Mouse (Mus musculus) lung, postnatal 0 days (tissue): Measurements from ENCODE around the gene Myoz2. TPM values are rescaled to one million over a fixed set of nuclear protein-coding genes. Genes with fewer than 3 reads are reported as not detected.

Experiments
- ATAC-seq: fragments of 200-750 bp; cut with Nextera tagmentation; 2 replicates; pipeline ENCODE4 v1.8.0; 2017; ENCODE audit warnings: moderate library complexity
- DNase-seq: peaks from one replicate; pipeline ENCODE4 v3.0.0-alpha.2; 2016; ENCODE audit warnings: low spot score
- H3K27ac ChIP-seq: fragments of 300-500 bp; sonication (generic); 2 replicates; pipeline ENCODE4 v1.5.1; 2014; ENCODE audit warnings: antibody characterized with exemption, mild to moderate bottlenecking, low read length, mixed read lengths
- H3K27me3 ChIP-seq: fragments of 300-500 bp; sonication (generic); replicated peaks from 2 replicates; pipeline ENCODE4 v1.6.1; 2014; ENCODE audit warnings: low read length, mixed read lengths; ENCODE audit not compliant: insufficient read depth
- H3K36me3 ChIP-seq: fragments of 300-500 bp; sonication (generic); 2 replicates; pipeline ENCODE4 v1.6.1; 2014; ENCODE audit warnings: low read length, mixed read lengths; ENCODE audit not compliant: insufficient read depth
- H3K4me1 ChIP-seq: fragments of 300-500 bp; sonication (generic); 2 replicates; pipeline ENCODE4 v1.6.1; 2014; ENCODE audit warnings: antibody characterized with exemption, low read depth, low read length, mixed read lengths; ENCODE audit not compliant: insufficient read depth
- H3K4me2 ChIP-seq: fragments of 300-500 bp; sonication (generic); replicated peaks from 2 replicates; pipeline ENCODE4 v1.6.1; 2014; ENCODE audit warnings: low read depth, mild to moderate bottlenecking, low read length, moderate library complexity, mixed read lengths
- H3K4me3 ChIP-seq: fragments of 300-500 bp; sonication (generic); 2 replicates; pipeline ENCODE4 v1.5.1; 2014; ENCODE audit warnings: low read depth, low read length
- H3K9ac ChIP-seq: fragments of 300-500 bp; sonication (generic); replicated peaks from 2 replicates; pipeline ENCODE4 v1.6.1; 2014; ENCODE audit warnings: low read depth, mild to moderate bottlenecking
- H3K9me3 ChIP-seq: fragments of 300-500 bp; sonication (generic); 2 replicates; pipeline ENCODE4 v1.6.1; 2016; ENCODE audit warnings: low read length, mixed read lengths
- CTCF ChIP-seq: IDR thresholded peaks from 2 replicates; pipeline ENCODE4 v1.5.1; 2016; ENCODE audit warnings: antibody characterized with exemption, mild to moderate bottlenecking
- EP300 ChIP-seq: IDR thresholded peaks from 2 replicates; pipeline ENCODE4 v1.6.1; 2016; ENCODE audit warnings: antibody characterized with exemption, mild to moderate bottlenecking, control low read depth
- WGBS: fragments of 180-500 bp; shearing (Covaris S2); extraction: QIAGEN DNeasy Blood & Tissue Kit; methylation state at CpG from one replicate; pipeline ENCODE4 v1.1.7; 2014; 5-methylcytosine and 5-hydroxymethylcytosine counted together
- polyA plus RNA-seq: library from polyadenylated mRNA; unstranded; fragments of >200 nt; fragmentation: Nextera tagmentation; extraction: Ambion mirVana; gene quantifications from 2 replicates; pipeline ENCODE4 v1.2.1, GENCODE M21; 2015

The Myoz2 gene
- polyA plus RNA-seq = 3.7 and 5.5 TPM in 2 replicates

DNA sequence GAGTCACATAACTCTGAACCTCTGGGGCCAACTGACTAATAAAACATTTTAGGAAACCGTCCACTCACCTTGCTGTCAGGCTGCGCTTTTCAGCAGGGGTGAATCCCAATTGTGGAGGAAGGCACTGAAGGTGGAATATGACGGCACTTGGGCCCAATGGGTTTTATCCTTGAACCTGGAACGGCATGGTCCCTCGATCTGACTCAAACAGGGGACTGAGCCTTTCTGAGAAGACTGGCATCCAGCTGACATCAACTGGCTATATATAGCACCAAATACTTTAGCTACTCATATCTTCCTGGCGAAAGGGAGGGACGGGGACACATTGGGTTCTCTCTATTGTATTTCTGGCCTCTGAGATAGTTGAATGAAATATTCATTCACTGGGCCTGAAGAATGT lies at the start of gene Myoz2:
Myoz2 (minus strand) TSS at position 264 of the 400 bp plus-strand sequence.
- DNase-seq (no peak), ATAC-seq (no peak)
- Histone ChIP-seq H3K4me1 (no peaks in the 10 kb centered on the region), H3K9ac (no peak within 1 kb of the TSS), H3K36me3 (no peaks in the 10 kb centered on the region), H3K4me2 (no peak within 1 kb of the TSS), H3K27me3 (no peaks in the 10 kb centered on the region), H3K9me3 (no peaks in the 10 kb centered on the region), H3K27ac (no peak within 1 kb of the TSS), H3K4me3 (no peak within 1 kb of the TSS)
- no peak for TF ChIP-seq CTCF
- TF ChIP-seq EP300 = no peak
- 89% methylated on average over 7 of the region's 7 CpGs for WGBS

DNA sequence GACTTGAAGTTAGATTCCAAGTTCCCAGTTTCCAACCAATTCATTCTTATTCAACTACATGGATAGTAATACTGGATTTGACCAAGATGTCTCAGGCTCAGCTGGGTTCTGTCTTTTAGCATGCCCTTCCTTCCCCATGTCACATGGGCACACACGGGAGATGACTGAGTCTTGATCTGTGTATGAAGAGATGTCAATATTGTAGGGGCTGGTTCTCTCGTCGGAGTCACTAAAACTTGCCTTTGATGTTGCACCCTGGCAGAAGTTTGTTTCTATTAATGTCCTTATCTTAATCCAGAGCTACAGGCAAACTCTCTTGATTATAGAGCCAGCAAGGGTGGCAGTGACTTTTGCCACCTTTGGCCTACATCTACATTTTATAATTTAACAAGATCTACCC lies 46.9 kb upstream of the Myoz2 start:
- TF ChIP-seq EP300 (no peak), CTCF (no peak)
- no peak for DNase-seq
- no peaks in the 10 kb centered on the region for H3K4me1 ChIP-seq
- ATAC-seq = no peak
- no peak overlapping the region for H3K4me3 ChIP-seq
- H3K4me2 ChIP-seq = no peak overlapping the region
- H3K36me3 ChIP-seq = no peaks in the 10 kb centered on the region
- H3K9ac ChIP-seq = no peak overlapping the region
- no peaks in the 10 kb centered on the region for H3K27me3 ChIP-seq
- 69% methylated on average over 3 of the region's 3 CpGs for WGBS
- no peaks in the 10 kb centered on the region for H3K9me3 ChIP-seq
- no peak overlapping the region for H3K27ac ChIP-seq

DNA sequence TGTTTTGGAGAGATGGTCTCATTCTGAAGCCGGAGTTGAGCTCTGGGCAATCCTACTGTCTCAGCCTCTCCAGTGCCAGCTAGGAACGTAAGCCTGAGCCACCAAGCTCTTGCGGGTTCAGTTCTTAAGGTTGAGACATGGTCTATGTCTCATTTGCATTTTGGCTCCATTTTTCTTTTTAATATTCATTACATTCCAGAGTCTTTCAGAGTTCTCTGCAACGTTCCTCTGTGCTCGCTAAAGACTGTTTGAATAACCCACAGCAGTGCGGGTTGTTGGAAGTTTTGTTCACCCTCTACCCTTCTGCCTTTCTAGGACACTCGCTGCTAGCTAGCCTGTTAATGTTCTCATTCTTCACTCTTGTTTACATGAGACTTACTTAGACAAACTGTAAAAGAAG lies 46.1 kb upstream of the Myoz2 start:
- H3K4me2 ChIP-seq = no peak overlapping the region
- H3K4me1 ChIP-seq = no peaks in the 10 kb centered on the region
- H3K27ac ChIP-seq = no peak overlapping the region
- H3K36me3 ChIP-seq = no peaks in the 10 kb centered on the region
- H3K27me3 ChIP-seq = no peaks in the 10 kb centered on the region
- no peak for ATAC-seq
- TF ChIP-seq CTCF = no peak
- no peak overlapping the region for H3K4me3 ChIP-seq
- no peaks in the 10 kb centered on the region for H3K9me3 ChIP-seq
- DNase-seq = no peak
- H3K9ac ChIP-seq = no peak overlapping the region
- 41% methylated on average over 7 of the region's 7 CpGs for WGBS

DNA sequence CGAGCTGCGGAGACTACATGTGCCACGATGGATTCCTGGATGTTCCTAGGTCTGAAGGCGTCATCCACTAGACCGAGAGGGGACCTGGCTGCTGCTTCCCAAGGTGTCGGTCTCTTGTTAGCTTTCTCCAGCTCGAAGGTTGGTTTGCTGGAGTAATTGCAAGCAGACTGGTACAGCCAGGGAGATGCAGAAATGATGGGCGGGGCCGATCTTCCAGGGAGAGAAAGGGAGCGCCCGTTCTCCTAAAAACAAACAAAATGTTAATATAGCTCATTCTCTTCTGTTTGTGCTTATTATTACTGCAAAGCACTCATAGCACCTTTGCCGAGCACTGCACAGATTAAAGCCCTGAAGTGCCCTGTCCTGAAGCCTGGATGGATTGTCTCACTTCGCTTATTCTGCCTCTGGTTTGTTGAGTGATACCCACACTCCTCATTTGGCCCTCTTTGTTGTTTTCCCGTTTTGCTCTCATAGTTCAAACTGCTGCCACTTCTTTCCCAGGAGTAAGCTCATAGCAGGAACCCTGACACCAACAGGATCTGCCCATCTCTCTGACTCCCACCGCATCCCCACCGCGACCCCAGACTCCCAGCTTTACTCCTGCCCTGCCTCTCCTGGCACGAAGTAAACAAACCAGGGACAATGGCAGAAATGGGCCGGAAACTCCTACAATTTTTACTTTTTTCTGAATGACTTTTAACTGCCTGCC lies 45.4 kb upstream of the Myoz2 start:
- no peak overlapping the region for H3K27ac ChIP-seq
- no peak overlapping the region for H3K9ac ChIP-seq
- ATAC-seq (no peak), DNase-seq (no peak)
- H3K4me3 ChIP-seq = no peak overlapping the region
- WGBS = 59% methylated on average over 19 of the region's 19 CpGs
- H3K4me1 ChIP-seq = no peaks in the 10 kb centered on the region
- no peaks in the 10 kb centered on the region for H3K36me3 ChIP-seq
- TF ChIP-seq CTCF (no peak), EP300 (no peak)
- H3K4me2 ChIP-seq = no peak overlapping the region
- no peaks in the 10 kb centered on the region for H3K9me3 ChIP-seq
- no peaks in the 10 kb centered on the region for H3K27me3 ChIP-seq

DNA sequence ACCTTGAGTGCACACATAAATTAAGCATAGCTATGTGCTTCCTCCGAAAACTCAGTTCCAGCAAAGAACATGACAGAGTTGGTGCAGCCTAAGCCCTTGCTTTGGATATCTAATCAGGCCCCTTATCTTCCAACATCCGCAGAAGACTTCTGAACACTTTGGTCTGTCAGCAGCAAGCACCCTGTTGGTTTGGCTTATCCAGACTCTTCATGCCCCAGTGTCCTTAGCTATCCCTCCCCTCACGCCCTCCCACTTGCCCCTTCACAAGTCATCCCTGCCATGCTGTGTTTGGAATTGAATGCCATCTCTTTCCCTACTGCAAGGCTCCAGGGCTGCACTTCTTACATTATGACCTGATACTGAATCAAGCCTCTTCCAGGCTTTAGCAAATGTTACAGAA lies 40.9 kb upstream of the Myoz2 start:
- Histone ChIP-seq H3K4me3 (no peak overlapping the region), H3K9me3 (no peaks in the 10 kb centered on the region), H3K27ac (no peak overlapping the region), H3K9ac (no peak overlapping the region), H3K4me2 (no peak overlapping the region), H3K27me3 (no peaks in the 10 kb centered on the region), H3K4me1 (no peaks in the 10 kb centered on the region), H3K36me3 (no peaks in the 10 kb centered on the region)
- no peak for TF ChIP-seq CTCF
- TF ChIP-seq EP300 = no peak
- no peak for DNase-seq
- 76% methylated on average over 3 of the region's 3 CpGs for WGBS
- no peak for ATAC-seq

DNA sequence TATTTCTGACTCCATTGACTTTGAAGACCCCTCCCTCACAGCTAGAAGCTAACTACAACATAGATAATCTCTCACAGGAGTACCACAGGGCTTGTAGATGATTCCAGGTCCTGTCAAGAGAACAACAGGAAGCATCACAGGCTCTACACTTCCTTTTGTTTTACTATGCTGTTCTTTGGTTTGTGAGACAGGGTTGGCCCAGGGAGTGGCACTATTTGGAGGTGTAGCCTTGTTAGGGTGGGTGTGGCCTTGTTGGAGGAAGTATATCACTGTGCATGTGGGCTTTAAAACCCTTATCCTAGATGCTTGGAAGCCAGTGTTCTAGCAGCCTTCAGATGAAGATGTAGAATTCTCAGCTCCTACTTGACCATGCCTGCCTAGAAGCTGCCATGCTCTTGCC lies 40.2 kb upstream of the Myoz2 start:
- DNase-seq = no peak
- Histone ChIP-seq H3K4me2 (no peak overlapping the region), H3K9me3 (no peaks in the 10 kb centered on the region), H3K4me3 (no peak overlapping the region), H3K9ac (no peak overlapping the region), H3K36me3 (no peaks in the 10 kb centered on the region), H3K27me3 (no peaks in the 10 kb centered on the region), H3K27ac (no peak overlapping the region), H3K4me1 (no peaks in the 10 kb centered on the region)
- no peak for TF ChIP-seq CTCF
- TF ChIP-seq EP300 = no peak
- no peak for ATAC-seq

DNA sequence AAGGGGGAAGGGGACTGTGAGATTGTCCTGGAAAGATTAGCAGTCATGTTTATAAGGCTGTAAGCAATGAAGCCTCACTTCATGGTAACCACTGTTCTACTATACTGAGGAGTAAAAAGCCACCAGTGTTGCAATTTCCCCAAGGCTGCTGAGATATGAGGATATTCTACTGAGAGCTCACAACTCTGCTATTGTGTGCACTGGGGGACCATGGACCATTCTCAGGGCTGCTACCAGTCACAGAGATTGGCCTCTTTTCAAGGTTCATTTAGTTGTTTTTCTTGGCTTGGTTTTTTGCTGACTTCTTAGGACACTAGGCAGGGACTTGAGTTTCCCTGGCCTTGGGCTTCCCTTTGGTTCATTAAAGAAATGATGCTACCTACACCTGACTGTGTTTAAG lies 38.5 kb upstream of the Myoz2 start:
- Histone ChIP-seq H3K27me3 (no peaks in the 10 kb centered on the region), H3K9ac (no peak overlapping the region), H3K4me2 (no peak overlapping the region), H3K4me3 (no peak overlapping the region), H3K36me3 (no peaks in the 10 kb centered on the region), H3K27ac (no peak overlapping the region), H3K4me1 (no peaks in the 10 kb centered on the region), H3K9me3 (no peaks in the 10 kb centered on the region)
- no peak for ATAC-seq
- TF ChIP-seq EP300 = no peak
- no peak for TF ChIP-seq CTCF
- DNase-seq = no peak
